In the genomic region with DNA sequence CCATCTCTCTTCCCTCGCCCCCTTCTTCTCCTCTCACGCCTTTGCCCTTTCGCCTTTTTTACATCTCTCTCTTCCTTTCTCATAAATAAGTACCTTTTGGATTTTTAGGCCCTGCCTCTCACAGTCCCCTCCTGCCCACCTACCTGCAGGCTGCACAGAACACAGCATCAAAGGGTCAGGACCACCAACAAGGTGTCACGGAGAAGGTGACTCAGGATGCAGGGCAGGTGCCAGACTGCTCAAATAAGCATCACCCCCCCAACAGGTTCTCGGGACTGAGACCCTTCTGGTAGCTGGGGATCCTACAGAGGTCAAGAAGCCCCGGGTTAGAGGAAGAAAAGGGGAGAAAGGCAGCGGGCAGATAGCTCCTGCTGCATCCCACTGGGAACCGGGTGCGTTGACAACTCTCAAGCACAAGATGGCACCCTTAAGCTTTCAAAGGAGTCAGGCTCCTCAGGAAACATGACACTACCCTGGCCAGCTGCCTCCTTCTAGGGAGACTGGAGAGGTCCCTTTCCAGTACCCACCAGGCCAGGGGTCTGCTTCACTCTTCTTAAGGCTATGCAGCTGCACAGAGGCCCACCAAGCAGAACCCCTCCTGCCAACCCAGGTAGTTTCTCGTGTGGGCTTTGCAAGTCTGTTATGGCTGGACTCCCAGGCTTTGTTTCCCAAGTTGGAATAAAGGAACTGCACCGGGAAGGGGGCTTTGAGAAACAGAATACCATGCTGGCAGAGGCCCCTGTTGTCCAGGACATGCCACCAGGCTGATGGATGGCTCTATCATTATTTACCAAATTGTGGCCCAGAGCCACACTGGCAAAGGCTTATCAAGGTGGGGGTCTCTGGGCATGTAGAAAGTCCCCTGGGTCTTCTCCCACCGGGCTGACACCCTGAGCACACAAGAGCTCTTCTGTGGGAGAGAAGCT, we compare ENCODE assay signal across 9 mouse cellular contexts.
DNase-seq lines count a peak whose midpoint lies in the region; ATAC-seq and TF ChIP-seq lines count a peak whose summit lies in the region.
"Had no signal": no experiment of that assay in that cellular context is flagged by ENCODE, and none has a peak within 500 bp of the region (broad histone marks: within the 10 kb centered on the region; RNA-seq: fewer than 3 reads in every experiment).

No protein-coding gene starts in this region.

- no peaks in the 10 kb centered on the region for H3K27me3 ChIP-seq in hindbrain, embryonic 14.5 days (ENCODE audit: control insufficient read depth, insufficient read depth, low read length)
- H3K27me3 ChIP-seq in lung, postnatal 0 days (replicated peaks; ENCODE audit: insufficient read depth, low read length): no peaks in the 10 kb centered on the region

- no peaks in the 10 kb centered on the region for H3K36me3 ChIP-seq in hindbrain, embryonic 14.5 days (replicated peaks; ENCODE audit: control insufficient read depth, insufficient read depth)
- H3K36me3 ChIP-seq in lung, postnatal 0 days (ENCODE audit: insufficient read depth, low read length): no peaks in the 10 kb centered on the region
- H3K36me3 ChIP-seq: heart, embryonic 15.5 days had no signal

- H3K4me1 ChIP-seq in hindbrain, embryonic 14.5 days (replicated peaks; ENCODE audit: control insufficient read depth, insufficient read depth, low read length): peaks cover 15% of the 10 kb centered on the region; the same call in 1 of the 2 replicates
- no peaks in the 10 kb centered on the region for H3K4me1 ChIP-seq in lung, postnatal 0 days (ENCODE audit: insufficient read depth, low read depth, low read length)

- 35% methylated on average over 12 of the region's 12 CpGs for WGBS in hindbrain, embryonic 14.5 days
- WGBS in lung, postnatal 0 days: 36% methylated on average over 12 of the region's 12 CpGs

- H3K9me3 ChIP-seq in hindbrain, embryonic 14.5 days (ENCODE audit: control insufficient read depth, low read length): no peaks in the 10 kb centered on the region
- no peaks in the 10 kb centered on the region for H3K9me3 ChIP-seq in lung, postnatal 0 days (ENCODE audit: low read length)
- H3K9me3 ChIP-seq: heart, embryonic 15.5 days had no signal

- no peak overlapping the region for H3K4me3 ChIP-seq in hindbrain, embryonic 14.5 days (replicated peaks; ENCODE audit: low read length)
- H3K4me3 ChIP-seq in lung, postnatal 0 days (ENCODE audit: low read depth, low read length): no peak overlapping the region
- H3K4me3 ChIP-seq: heart, embryonic 15.5 days had no signal

- TF ChIP-seq CTCF in lung, postnatal 0 days (IDR thresholded peaks at IDR 0.05): peak; percentile 79

- peak; percentile 34 to 85 for DNase-seq in adrenal gland, adult (ENCODE audit: inconsistent age in 2 of 2, low spot score in 1 of 2)
- peak; percentile 41 to 69 for DNase-seq in cerebellum, postnatal 25 days
- peak; percentile 36 to 73 for DNase-seq in frontal cortex, postnatal 10 days (ENCODE audit: low spot score in 2 of 2)
- peak; percentile 89 for DNase-seq in hindbrain, embryonic 14.5 days (ENCODE audit: low spot score)
- peak; percentile 74 to 76 for DNase-seq in layer of hippocampus, postnatal 36 days
- peak; percentile 71 for DNase-seq in lung, postnatal 0 days (ENCODE audit: low spot score)
- peak; percentile 86 for DNase-seq in retina, postnatal 1 day

- no peak overlapping the region for H3K9ac ChIP-seq in hindbrain, embryonic 14.5 days
- no peak overlapping the region for H3K9ac ChIP-seq in lung, postnatal 0 days (replicated peaks; ENCODE audit: low read depth)
- H3K9ac ChIP-seq: heart, embryonic 15.5 days had no signal

- TF ChIP-seq EP300 in lung, postnatal 0 days (IDR thresholded peaks at IDR 0.05): no peak

- ATAC-seq in hindbrain, embryonic 14.5 days (ENCODE audit: low FRiP score): peak; percentile 70
- peak; percentile 38 for ATAC-seq in lung, postnatal 0 days
- ATAC-seq in monocyte, adult 5-6 weeks (replicated peaks; ENCODE audit: insufficient number of reproducible peaks, low FRiP score, low TSS enrichment, poor library complexity, severe bottlenecking): no peak

- H3K4me2 ChIP-seq in hindbrain, embryonic 14.5 days (replicated peaks): no peak overlapping the region
- no peak overlapping the region for H3K4me2 ChIP-seq in lung, postnatal 0 days (replicated peaks; ENCODE audit: low read depth, low read length)
- H3K4me2 ChIP-seq: heart, embryonic 15.5 days had no signal

- no peak overlapping the region for H3K27ac ChIP-seq in hindbrain, embryonic 14.5 days
- H3K27ac ChIP-seq in lung, postnatal 0 days (ENCODE audit: low read length): no peak overlapping the region
- H3K27ac ChIP-seq: heart, embryonic 15.5 days had no signal
